Mouse (Mus musculus): ENCODE results near the gene Efna5. TPM values are rescaled to one million over a fixed set of nuclear protein-coding genes. Genes with fewer than 3 reads are reported as not detected.

Gene Efna5
- total RNA-seq, 2 experiments from 2014 or later, result 0.46 to 2.9 TPM

GRCm38 (mm10) chr17:62604309-62604708, 276.8 kb downstream of the Efna5 start:
- no peak for DNase-seq

GRCm38 (mm10) chr17:62603604-62604003, 277.5 kb downstream of the Efna5 start:
- no peak for DNase-seq

- no peak for DNase-seq
Measured at GRCm38 (mm10) chr17:62598716-62599490, 282.2 kb downstream of the Efna5 start.

GRCm38 (mm10) chr17:62592436-62593074, 288.6 kb downstream of the Efna5 start:
- DNase-seq, result no peak

- no peak for DNase-seq
Measured at GRCm38 (mm10) chr17:62591581-62592435, 289.3 kb downstream of the Efna5 start.

- DNase-seq, result no peak
Measured at GRCm38 (mm10) chr17:62590685-62591460, 290.2 kb downstream of the Efna5 start.

GRCm38 (mm10) chr17:62580127-62580526, 301.0 kb downstream of the Efna5 start:
- DNase-seq, result no peak

- no peak for DNase-seq
Measured at GRCm38 (mm10) chr17:62579618-62580017, 301.5 kb downstream of the Efna5 start.

- no peak for DNase-seq
Measured at GRCm38 (mm10) chr17:62574499-62575265, 306.4 kb downstream of the Efna5 start.

GRCm38 (mm10) chr17:62570101-62570500, 311.0 kb downstream of the Efna5 start:
- DNase-seq, result no peak

- no peak for DNase-seq
Measured at GRCm38 (mm10) chr17:62568019-62568418, 313.1 kb downstream of the Efna5 start.

- no peak for DNase-seq
Measured at GRCm38 (mm10) chr17:62565632-62566031, 315.5 kb downstream of the Efna5 start.

- DNase-seq, result no peak
Measured at GRCm38 (mm10) chr17:62562439-62562838, 318.7 kb downstream of the Efna5 start.

- peak; percentile 7 for DNase-seq
Measured at GRCm38 (mm10) chr17:62557215-62557614, 323.9 kb downstream of the Efna5 start.
